Mouse (Mus musculus) hematopoietic stem cell, adult 5-6 weeks (primary cell): ENCODE measurements around the gene Wdr64. TPM values are rescaled to one million over a fixed set of nuclear protein-coding genes. Genes with fewer than 3 reads are reported as not detected.

Experiments
- ATAC-seq, 2 experiments: fragments of 125-278 bp in 1 of 2; replicated peaks in 1 of 2; 2 replicates each; pipeline ENCODE4 v1.8.0; 2016 to 2017; ENCODE audit warnings: inconsistent platforms in 2 of 2, mild to moderate bottlenecking in 2 of 2, moderate number of reproducible peaks in 2 of 2, low read depth in 1 of 2, moderate TSS enrichment in 1 of 2; ENCODE audit not compliant: low FRiP score in 2 of 2, poor library complexity in 2 of 2, severe bottlenecking in 2 of 2, insufficient read depth in 1 of 2, low TSS enrichment in 1 of 2
- total RNA-seq: library from RNA; stranded (forward); fragments of 172-1452, 232-1000 nt; gene quantifications from 2 replicates; pipeline ENCODE4 v1.2.3, GENCODE M21; 2017

The Wdr64 gene
- total RNA-seq, 1 experiment from 2014 or later: not detected

DNA sequence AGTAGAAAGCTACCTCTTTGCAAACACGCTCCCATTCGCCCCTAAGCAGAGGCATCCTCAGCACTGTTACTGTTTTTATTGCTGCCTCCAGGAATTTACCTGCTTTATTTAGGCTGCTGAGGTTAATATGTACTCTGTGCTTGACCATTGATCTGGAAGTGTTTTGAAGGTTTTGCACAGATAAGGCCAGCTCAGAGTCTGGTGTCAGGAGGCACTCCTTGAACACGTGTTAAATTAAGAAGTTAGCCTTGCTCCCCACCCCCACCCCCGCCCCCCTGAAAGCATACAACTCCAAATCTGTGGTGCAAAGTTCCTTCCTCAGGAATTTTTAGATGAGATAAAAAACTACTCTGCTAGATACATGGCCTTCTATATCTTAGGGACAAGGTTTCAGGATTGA is 2.8 kb downstream of the Wdr64 start:
- ATAC-seq: no peak

DNA sequence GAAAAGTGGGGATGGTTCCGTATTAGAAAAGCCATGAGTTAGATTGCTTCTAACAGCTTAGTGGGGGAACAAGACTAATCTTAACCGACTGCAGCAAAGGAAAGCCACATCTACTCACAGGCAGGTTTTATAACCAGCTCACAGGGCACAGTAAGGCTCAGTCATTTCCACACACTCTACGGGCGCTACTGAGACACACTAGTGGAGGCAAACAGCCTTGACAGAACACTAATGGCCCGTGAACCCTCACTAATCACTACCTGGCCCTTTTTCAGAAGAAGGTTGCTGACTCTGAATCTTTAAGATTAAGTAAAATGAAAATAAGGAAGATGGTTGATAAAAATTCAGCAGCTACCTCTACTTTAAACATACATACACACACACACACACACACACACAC is 9.2 kb downstream of the Wdr64 start:
- no peak for ATAC-seq

DNA sequence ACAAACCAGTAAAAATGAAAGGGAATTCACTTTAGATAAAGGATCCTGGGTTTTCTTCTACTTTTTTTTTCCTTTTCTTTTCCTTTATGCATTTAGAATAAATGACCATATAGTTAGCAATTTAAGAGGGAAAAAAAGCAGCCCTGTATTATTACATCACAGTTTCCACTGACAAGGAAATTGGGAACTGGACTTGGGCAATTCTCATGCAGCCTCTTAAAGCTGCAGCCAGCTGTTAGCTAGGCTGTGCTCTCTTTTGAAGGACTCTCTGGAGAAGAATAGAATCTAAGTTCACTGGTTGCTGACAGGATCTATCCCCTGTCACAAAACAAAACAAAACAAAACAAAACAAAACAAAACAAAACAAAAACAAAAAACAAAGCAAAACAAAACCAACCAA is 9.6 kb downstream of the Wdr64 start:
- no peak for ATAC-seq

DNA sequence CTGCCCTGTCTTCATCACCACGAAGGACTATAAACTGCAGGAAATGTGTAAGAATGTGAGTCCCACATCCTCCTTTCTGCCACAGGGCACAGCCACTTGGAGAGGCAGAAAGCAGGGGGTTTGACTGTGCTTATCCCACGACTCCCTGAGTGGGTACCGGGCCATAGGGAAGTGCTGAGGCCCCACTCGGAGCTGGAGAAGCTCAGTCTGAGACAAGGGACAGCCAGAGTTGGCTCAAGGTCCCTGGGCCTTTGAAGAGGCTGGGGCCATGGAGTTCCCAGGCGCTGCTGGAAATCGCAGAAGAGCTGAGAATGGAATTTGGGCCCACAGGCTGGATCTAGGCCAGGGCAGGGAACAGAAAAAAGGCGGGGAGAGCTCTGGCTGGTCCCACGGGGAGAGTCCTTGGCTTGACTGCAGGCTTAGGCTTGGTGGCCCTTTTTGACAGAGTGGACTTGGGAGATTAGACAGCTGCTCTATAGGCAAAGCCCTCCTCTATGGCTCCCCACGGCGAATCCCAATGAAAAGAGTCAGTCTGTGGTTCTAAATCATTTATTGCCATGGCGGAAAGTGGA is 14.0 kb downstream of the Wdr64 start:
- ATAC-seq: no peak

DNA sequence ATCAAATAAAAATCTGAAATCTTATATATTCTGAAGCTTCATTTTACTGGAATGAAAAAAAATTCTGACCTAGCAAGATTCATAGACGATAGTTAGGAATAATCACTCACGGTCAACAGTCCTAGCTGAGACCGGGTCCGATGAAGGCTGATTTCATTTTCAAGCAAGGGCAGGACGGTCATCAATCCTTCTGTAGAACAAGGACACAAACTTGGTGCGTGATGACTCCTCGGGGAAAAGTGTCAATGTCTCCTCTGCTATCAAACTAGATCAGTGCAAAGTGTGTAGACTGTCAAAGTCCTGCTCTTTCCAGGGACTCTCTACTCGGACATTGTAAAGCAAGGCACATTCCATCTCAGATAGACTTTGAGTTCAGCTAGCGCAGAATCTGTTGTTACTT is 18.4 kb downstream of the Wdr64 start:
- ATAC-seq: no peak

DNA sequence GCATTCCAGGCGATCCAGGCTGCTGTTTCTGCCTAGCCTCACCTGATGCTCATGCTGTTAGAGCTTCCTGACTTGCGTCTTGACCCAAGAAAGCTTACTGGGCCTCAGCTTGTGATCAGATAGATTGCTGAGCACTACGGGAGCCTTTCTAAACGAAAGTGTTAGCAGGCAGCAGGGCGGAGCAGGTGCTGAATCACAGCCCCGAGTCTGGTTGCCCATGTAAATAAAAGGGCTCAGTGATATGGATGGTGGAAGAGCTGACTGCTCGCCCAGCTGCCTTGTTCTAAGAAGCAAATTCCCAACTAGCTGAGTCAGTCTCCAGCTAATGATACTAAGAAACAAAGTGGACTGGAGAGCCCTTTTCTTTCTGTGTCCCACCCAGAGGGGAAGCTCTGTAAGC is 27.4 kb downstream of the Wdr64 start:
- ATAC-seq: no peak

DNA sequence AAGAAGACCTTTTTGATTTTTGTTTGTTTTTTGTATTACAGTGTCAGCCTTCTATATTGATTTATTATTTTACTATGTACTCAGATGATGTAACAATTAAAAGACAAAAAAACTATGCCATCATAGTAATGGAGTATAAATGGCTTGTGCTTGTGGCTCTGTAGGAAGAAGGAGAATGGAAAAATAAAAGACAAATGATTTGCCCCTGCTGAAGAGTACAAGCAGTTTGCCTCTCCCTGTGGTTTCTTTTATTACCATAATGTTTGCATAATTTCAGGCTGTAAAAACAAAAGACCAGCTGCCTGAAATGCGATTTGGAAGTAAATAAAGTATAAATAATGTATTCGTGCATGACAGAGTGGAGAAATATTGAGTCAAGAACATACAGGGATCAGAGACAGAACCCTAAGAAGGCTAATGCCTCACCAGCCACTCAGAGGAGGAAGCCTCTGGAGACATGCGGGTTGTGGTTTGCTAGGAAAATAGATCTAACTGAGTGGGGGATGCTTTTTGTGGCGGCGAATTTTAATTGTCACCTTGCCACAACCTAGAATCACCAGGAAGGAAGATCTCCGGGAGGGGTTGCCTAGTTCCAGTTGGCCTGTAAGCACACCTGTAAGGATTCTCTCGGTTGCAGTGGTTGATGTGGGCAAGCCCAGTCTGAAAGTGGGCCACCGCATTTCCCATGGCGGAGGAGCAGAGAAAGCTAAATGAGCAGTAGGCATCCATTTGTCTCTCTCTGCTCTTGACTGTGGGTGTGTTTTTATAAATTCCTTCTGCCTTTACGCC is 56.4 kb downstream of the Wdr64 start:
- no peak for ATAC-seq

DNA sequence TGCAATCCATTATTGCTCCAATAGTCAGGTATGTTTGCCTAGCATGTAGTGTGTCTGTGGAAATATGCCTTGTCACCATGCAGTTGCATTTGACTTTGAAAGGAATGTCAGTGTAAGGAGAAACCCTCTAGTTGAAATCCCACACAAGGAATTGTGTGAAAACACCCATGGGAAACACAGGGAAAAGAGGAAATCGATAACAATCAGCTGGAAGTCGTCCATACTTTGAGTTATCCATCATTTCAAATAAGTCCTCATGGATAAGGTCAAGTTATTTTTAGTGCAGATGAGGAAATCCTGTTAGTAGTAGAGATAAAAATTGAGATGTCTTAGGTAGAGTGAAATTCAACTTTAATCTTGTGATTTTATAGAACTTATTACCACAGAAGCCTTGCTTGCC is 96.3 kb downstream of the Wdr64 start:
- no peak for ATAC-seq

DNA sequence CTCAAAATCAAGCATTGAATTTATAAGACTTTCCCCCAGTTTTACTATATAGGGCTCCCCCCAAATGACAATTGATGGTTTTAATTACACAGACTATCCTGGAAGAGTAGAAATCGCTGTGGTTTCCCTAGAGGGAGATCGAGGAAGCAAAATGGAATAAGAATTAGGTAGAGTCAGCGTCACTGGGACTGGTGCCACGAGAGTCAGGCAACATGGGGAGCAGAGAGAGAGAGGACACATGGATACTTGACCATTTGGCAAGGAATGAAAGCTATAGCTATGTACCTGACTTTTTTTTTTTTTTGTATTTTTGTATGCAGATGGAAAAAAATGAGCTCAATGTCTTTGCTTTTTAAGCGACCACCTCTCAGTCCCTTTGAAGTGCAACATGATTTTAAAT is 110.0 kb downstream of the Wdr64 start:
- ATAC-seq: no peak

DNA sequence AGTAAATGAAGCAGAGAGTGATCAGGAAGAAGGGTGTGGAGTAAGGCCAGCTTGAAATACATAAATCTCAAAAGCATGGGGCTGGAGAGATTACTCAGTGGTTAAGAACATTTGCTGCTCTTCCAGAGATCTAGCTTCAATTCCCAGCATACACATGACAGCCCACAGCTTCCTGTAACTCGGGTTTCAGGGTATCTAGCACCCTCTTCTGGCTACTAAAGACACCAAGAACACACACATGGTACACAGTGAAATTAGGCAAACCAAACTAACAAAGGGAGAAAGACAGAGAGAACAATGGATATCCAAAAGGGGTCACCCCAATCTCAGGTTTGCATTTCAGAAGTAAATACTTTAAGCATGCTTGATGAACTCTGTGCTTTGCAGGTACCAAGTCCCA is 113.2 kb downstream of the Wdr64 start:
- no peak for ATAC-seq

DNA sequence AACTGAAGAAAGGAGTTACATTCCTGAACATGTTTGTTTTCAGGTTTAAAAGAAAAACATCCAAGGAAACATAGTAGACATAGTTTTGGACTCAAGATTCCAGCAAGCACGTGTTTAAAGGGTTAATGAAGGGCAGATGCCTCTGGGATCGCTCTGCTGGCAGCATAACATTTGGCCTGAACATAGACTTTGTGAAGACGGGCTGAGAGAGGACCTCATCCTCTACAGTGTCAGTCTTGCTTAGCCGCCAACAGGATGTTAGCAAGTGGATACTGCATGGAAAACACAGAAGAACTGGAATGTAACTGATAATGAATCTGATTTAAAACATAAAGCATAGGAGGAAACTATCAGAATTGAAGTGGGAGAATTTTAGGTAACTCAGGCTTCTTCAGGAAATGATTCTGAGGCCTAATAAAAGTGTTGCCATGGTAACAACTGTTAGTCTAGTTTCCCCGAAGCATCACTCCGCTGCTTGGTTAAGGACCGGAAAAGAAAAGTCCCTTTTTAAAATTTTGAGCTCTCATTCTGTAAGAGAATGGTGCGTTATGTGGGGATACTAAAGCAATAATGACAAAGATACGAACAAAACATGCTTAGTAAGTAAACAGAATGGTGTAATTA is 125.5 kb downstream of the Wdr64 start:
- no peak for ATAC-seq

DNA sequence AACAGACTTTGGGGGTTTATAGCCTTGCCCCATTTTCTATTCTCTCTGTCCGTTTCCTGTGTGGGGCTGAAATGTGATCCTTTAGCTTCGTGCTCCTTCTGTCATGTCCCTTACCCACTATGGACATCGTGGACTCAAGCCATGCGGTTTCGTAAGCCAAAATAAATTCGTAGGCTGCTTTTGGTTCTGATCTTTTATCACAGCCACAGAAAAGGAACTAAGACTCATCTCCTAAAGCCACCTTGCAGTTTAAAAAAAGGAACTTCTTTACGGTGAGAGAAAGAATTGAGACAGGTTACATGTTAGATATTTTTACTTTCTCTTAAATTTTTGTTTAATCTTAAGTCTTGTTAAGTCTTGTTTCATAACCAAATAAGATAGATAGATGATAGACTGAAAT is 130.1 kb downstream of the Wdr64 start:
- no peak for ATAC-seq

DNA sequence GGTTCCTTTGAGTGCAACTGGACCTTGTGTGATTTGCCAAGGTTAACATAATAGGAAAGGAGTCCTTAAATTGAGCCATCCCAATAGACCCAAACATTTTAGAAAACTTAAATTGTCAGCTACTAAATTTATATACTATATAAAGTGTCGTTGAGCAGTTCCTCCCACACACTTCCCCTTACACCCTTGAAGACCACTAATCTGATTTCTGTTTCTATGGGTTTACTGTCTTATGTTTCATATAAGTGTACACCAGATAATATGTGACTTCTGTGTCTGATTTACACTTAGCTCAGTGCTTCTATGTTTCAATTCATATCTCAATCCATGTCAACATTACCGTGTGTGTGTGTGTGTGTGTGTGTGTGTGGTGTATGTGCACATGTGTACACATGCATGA is 130.8 kb downstream of the Wdr64 start:
- ATAC-seq: no peak

DNA sequence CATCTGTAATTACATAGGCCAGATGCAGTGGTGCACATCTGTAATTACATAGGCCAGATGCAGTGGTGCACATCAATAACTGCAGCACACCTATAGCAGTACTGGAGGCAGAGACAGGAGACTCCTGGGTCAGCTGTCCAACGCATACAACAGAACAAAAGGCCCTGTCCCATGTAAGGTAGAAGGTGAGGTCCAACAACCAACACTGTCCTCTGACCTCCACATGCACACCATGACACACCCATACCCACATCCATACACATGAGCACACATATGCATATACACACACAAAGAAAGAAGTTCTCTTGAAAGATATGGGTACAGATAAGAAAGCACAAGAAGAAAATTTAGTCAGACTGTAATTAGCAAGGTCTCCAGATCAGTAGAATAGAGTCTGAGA is 157.1 kb downstream of the Wdr64 start:
- no peak for ATAC-seq

Other genes starting within 250 kb of the Wdr64 start
- not detected in 2 replicates for gene Rgs7, start 206.1 kb upstream of the Wdr64 start, total RNA-seq
- gene Kmo, start 78.2 kb upstream of the Wdr64 start, total RNA-seq: 2.3 and 4.4 TPM in 2 replicates
- gene Fh1, start 73.0 kb upstream of the Wdr64 start, total RNA-seq: 56.8 and 71.8 TPM in 2 replicates
- gene Opn3, start 5.8 kb upstream of the Wdr64 start, total RNA-seq: 0.19 and 0.60 TPM in 2 replicates
- 10.2 and 11.0 TPM in 2 replicates for gene Chml, start 5.7 kb upstream of the Wdr64 start, total RNA-seq
- 24.1 and 41.0 TPM in 2 replicates for gene Exo1, start 182.0 kb downstream of the Wdr64 start, total RNA-seq
- gene Gm38100, start 221.7 kb downstream of the Wdr64 start, total RNA-seq: 0.38 TPM in 1 of 2 replicates, not detected in the other